Mouse (Mus musculus) stomach, postnatal 0 days (tissue): Measurements from ENCODE around the gene 1700028K03Rik. TPM values are rescaled to one million over a fixed set of nuclear protein-coding genes. Genes with fewer than 3 reads are reported as not detected.

Experiments used
- ATAC-seq: fragments of 200-750 bp; cut with Nextera tagmentation; 2 replicates; pipeline ENCODE4 v1.8.0; 2017; ENCODE audit not compliant: low FRiP score, low TSS enrichment
- DNase-seq: peaks from one replicate; pipeline ENCODE4 v3.0.0-alpha.2; 2016; ENCODE audit warnings: low spot score
- H3K27ac ChIP-seq: fragments of 300-500 bp; sonication (generic); replicated peaks from 2 replicates; pipeline ENCODE4 v1.5.1; 2014; ENCODE audit warnings: mild to moderate bottlenecking, control low read depth
- H3K27me3 ChIP-seq: fragments of 300-500 bp; sonication (generic); 2 replicates; pipeline ENCODE4 v1.6.1; 2014; ENCODE audit warnings: low read length; ENCODE audit not compliant: control insufficient read depth, insufficient read depth
- H3K36me3 ChIP-seq: fragments of 300-500 bp; sonication (generic); 2 replicates; pipeline ENCODE4 v1.6.1; 2014; ENCODE audit warnings: low read length, mixed read lengths; ENCODE audit not compliant: control insufficient read depth, insufficient read depth
- H3K4me1 ChIP-seq: fragments of 300-500 bp; sonication (generic); replicated peaks from 2 replicates; pipeline ENCODE4 v1.6.1; 2014; ENCODE audit warnings: antibody characterized with exemption; ENCODE audit not compliant: control insufficient read depth, insufficient read depth
- H3K4me2 ChIP-seq: fragments of 300-500 bp; sonication (generic); replicated peaks from 2 replicates; pipeline ENCODE4 v1.6.1; 2014; ENCODE audit warnings: low read depth, mild to moderate bottlenecking, control low read depth, moderate library complexity
- H3K4me3 ChIP-seq: fragments of 300-500 bp; sonication (generic); 2 replicates; pipeline ENCODE4 v1.5.1; 2014; ENCODE audit warnings: low read depth, low read length, control low read depth
- H3K9ac ChIP-seq: fragments of 300-500 bp; sonication (generic); 2 replicates; pipeline ENCODE4 v1.6.1; 2014; ENCODE audit warnings: mild to moderate bottlenecking, low read length, control low read depth, mixed read lengths
- H3K9me3 ChIP-seq: fragments of 300-500 bp; sonication (generic); 2 replicates; pipeline ENCODE4 v1.6.1; 2016; ENCODE audit warnings: low read length; ENCODE audit not compliant: control insufficient read depth
- CTCF ChIP-seq: IDR thresholded peaks from 2 replicates; pipeline ENCODE4 v1.5.1; 2016; ENCODE audit warnings: antibody characterized with exemption, low read depth, mild to moderate bottlenecking, moderate library complexity
- EP300 ChIP-seq: optimal IDR thresholded peaks from 2 replicates; pipeline ENCODE3; 2016; ENCODE audit warnings: antibody characterized with exemption
- WGBS: fragments of 180-500 bp; shearing (Covaris S2); extraction: QIAGEN DNeasy Blood & Tissue Kit; methylation state at CpG from one replicate; pipeline ENCODE4 v1.1.7; 2014; 5-methylcytosine and 5-hydroxymethylcytosine counted together
- polyA plus RNA-seq: library from polyadenylated mRNA; unstranded; fragments of >200 nt; fragmentation: Nextera tagmentation; extraction: Ambion mirVana; gene quantifications from 2 replicates; pipeline ENCODE4 v1.2.1, GENCODE M21; 2015

1700028K03Rik gene
- polyA plus RNA-seq, 1 experiment from 2014 or later = 0.04 TPM

DNA sequence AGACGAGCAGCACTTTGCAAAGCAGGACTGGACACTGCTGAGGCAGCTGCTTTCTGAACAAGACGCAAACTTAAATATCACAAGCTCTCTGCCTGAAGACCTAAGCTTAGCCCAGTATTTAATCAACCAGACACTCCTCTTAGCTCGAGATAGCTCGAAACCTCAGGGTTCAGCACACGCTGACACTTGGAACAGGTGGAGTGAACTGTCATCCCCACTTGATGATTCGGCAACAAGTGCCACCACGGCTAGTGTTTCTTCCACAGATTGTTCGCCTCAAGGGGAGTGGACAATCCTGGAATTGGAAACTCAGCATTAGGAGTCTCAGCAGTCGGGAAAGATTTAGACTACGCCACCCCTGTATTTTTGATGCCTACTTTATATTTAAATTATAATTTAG is 24.0 kb upstream of the 1700028K03Rik start:
- TF ChIP-seq CTCF = no peak
- no peak for TF ChIP-seq EP300
- H3K36me3 ChIP-seq = no peaks in the 10 kb centered on the region; the same call in 1 of the 2 replicates
- ATAC-seq = no peak
- no peak overlapping the region for H3K9ac ChIP-seq
- no peak overlapping the region for H3K4me3 ChIP-seq
- H3K9me3 ChIP-seq = no peaks in the 10 kb centered on the region
- no peaks in the 10 kb centered on the region for H3K4me1 ChIP-seq
- 87% methylated on average over 10 of the region's 10 CpGs for WGBS
- no peak overlapping the region for H3K4me2 ChIP-seq
- no peaks in the 10 kb centered on the region for H3K27me3 ChIP-seq
- DNase-seq = no peak
- H3K27ac ChIP-seq = no peak overlapping the region

DNA sequence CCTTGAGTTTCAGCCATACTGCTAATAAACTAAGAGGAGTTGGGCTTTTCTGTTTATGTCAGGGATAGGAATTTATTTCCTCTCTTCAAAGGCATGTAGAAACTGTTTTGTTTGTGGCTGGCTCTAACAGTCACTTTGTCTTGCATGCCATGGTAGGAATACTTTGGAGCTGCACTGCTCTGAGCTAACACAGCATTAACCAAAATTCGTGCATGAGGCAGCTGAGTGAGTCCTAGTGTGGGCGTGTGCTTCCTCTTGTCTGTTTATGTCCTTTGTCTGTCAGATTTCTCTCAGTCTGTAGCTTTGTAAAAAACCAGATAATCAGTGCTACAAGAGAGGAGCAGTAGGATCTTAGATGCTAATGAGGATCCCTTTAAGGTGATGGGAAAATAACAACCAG is 23.2 kb upstream of the 1700028K03Rik start:
- H3K4me2 ChIP-seq = no peak overlapping the region
- 47% methylated on average over 2 of the region's 2 CpGs for WGBS

DNA sequence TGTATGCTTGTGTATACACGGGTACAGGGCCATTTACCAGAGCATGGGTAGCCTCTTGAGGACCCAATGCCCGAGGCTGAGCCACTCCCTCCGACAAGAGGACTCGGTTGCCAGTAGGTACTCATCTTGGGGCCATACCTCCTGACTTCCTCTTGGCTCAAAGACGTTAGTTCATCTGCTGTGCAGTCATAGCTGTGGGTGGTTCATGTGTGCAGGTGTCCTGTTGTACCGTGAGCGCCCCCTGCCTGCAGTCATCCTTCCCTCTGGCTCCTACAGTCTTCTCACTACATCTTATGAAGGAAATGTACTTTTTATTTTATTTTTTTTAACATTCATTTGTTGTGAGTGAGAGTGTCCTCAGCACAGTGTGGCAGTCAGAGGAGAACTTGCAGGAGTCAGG is 20.9 kb upstream of the 1700028K03Rik start:
- peak; percentile 69 for ATAC-seq
- H3K4me1 ChIP-seq = no peaks in the 10 kb centered on the region
- H3K27me3 ChIP-seq = no peaks in the 10 kb centered on the region
- peak; percentile 70 for DNase-seq
- 52% methylated on average over 7 of the region's 7 CpGs for WGBS
- no peak overlapping the region for H3K9ac ChIP-seq
- H3K4me3 ChIP-seq = no peak overlapping the region
- TF ChIP-seq CTCF (peak; percentile 79), EP300 (no peak)
- no peaks in the 10 kb centered on the region for H3K36me3 ChIP-seq
- no peak overlapping the region for H3K27ac ChIP-seq
- H3K4me2 ChIP-seq = no peak overlapping the region
- H3K9me3 ChIP-seq = no peaks in the 10 kb centered on the region

More for the DNA sequence above, 23.2 kb upstream of the 1700028K03Rik start:
- H3K36me3 ChIP-seq = no peaks in the 10 kb centered on the region; the same call in 1 of the 2 replicates
- no peak overlapping the region for H3K4me3 ChIP-seq
- H3K9me3 ChIP-seq = no peaks in the 10 kb centered on the region
- no peak overlapping the region for H3K9ac ChIP-seq
- no peak for ATAC-seq
- DNase-seq = no peak
- H3K27ac ChIP-seq = no peak overlapping the region
- no peak for TF ChIP-seq CTCF
- no peak for TF ChIP-seq EP300
- H3K4me1 ChIP-seq = no peaks in the 10 kb centered on the region
- H3K27me3 ChIP-seq = no peaks in the 10 kb centered on the region

DNA sequence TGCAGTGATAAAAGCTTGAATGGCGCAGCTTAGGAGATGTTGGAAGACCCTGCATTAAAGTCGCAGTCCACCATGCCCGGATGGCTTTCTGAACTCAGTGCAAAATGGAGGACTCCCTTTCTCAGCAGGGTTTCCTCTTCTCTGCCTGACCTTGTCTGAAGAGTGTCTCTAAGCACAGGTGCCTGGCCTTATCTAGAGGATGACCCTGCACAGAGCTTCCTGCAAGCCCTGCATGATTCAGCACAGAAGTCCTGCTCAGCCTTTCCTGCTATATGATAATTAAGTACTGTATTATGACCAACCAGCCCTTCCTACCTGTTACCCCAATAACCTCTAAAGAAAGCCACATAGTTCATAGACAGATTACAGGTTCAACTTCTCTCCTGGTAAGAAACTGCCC is 19.1 kb upstream of the 1700028K03Rik start:
- no peak for DNase-seq
- H3K9me3 ChIP-seq = no peaks in the 10 kb centered on the region
- TF ChIP-seq CTCF = no peak
- no peak for TF ChIP-seq EP300
- no peaks in the 10 kb centered on the region for H3K4me1 ChIP-seq
- H3K4me2 ChIP-seq = no peak overlapping the region
- no peak overlapping the region for H3K27ac ChIP-seq
- WGBS = 89% methylated on average over 3 of the region's 3 CpGs
- no peaks in the 10 kb centered on the region for H3K36me3 ChIP-seq
- H3K9ac ChIP-seq = no peak overlapping the region
- no peaks in the 10 kb centered on the region for H3K27me3 ChIP-seq
- 0 out of 2 replicates have a peak, but pooled peaks have one; percentile 32 for ATAC-seq
- no peak overlapping the region for H3K4me3 ChIP-seq

DNA sequence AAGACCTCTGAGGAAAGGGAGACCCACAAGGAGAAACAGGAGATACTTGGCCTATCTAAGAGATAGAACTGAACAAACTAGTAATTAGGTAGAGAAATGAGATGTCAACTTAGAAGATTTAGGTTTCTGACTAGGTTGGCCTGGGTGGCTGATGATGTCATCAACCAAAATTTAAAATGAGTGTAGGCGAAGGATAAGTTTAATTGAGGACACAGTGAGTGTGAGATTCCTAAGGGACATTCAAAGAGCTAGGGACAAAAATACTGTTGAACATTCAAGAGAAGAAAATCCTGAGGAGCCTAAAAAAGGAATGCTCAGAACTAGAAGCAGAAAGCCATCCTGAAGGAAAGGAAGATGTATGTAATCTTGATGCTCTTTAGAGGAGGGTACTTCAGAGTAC is 18.4 kb upstream of the 1700028K03Rik start:
- no peak overlapping the region for H3K9ac ChIP-seq
- 95% methylated on average over 1 of the region's 1 CpGs for WGBS
- H3K27ac ChIP-seq = no peak overlapping the region
- no peaks in the 10 kb centered on the region; the same call in 1 of the 2 replicates for H3K4me1 ChIP-seq
- DNase-seq (no peak), ATAC-seq (no peak)
- no peaks in the 10 kb centered on the region for H3K27me3 ChIP-seq
- H3K9me3 ChIP-seq = no peaks in the 10 kb centered on the region
- H3K36me3 ChIP-seq = no peaks in the 10 kb centered on the region
- no peak for TF ChIP-seq CTCF
- TF ChIP-seq EP300 = no peak
- H3K4me3 ChIP-seq = no peak overlapping the region
- H3K4me2 ChIP-seq = no peak overlapping the region

DNA sequence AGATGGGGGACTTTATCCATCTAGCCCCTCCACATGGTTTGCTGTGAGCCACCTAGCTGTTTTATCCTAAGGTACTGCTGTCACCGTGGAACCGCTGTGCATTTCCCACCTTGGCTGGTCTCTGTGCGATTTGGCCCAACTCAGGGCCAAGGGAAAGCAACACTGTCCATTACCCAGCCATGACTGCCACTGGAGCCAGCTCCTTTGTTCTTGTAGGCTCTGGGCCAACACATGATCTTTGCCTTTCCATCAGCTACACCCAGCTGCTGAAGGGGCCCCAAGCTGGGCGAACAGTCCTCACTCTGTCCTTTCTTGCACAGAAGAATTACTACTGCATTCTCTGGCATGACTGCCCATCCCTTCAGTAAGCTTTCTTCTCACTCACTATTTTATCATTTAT is 15.9 kb upstream of the 1700028K03Rik start:
- no peak for ATAC-seq
- H3K4me1 ChIP-seq = no peaks in the 10 kb centered on the region; the same call in 1 of the 2 replicates

More for the DNA sequence above, 15.9 kb upstream of the 1700028K03Rik start:
- no peak for DNase-seq
- 79% methylated on average over 4 of the region's 4 CpGs for WGBS
- Histone ChIP-seq H3K9ac (no peak overlapping the region), H3K36me3 (no peaks in the 10 kb centered on the region), H3K4me2 (no peak overlapping the region), H3K9me3 (no peaks in the 10 kb centered on the region), H3K4me3 (no peak overlapping the region), H3K27ac (no peak overlapping the region), H3K27me3 (no peaks in the 10 kb centered on the region)
- TF ChIP-seq EP300 (no peak), CTCF (no peak)
